Mouse (Mus musculus): Measurements from ENCODE around the gene Dnmt1.

DNA sequence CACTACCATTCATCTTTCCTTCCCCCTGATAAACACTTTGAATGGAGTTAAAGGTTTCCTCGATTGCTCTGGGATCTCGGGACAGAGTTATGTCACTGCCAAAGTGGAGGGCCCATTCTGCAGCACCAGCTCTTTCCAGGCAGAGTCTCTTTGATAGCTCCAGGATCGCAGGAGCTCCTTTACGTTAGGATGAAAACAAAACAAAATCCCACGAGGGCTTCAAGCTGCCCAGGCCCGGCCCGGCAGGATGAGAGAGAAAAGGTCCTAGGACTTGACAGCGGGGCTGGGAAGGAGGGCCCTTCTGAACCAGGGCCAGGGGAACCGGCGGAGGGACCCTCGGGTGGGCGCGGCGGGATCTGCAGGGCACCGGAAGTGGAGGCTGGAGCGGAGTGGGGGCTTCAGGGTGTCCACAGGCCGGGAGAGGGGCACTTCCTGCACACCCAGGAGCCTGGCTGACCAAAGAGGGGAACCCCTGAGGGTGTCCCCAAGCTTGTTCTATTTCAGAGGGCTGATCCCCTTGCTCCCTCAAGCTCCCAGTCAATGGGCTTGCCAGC lies 7.6 kb downstream of the Dnmt1 start:
- TF ChIP-seq CTCF (IDR thresholded peaks at IDR 0.05; ENCODE audit: low read depth, low read length) (no peak), POLR2A (IDR thresholded peaks at IDR 0.05; ENCODE audit: borderline replicate concordance, low read depth, low read length) (no peak)

All from bone marrow macrophage, adult 2 months (primary cell).